Mouse (Mus musculus) ES-Bruce4 (cell line): ENCODE results near the gene Gopc. TPM values are rescaled to one million over a fixed set of nuclear protein-coding genes. Genes with fewer than 3 reads are reported as not detected.
A peak's percentile ranks its signal among the peaks of the same experiment; 100 is the strongest.

Experiments used
- H3K27ac ChIP-seq: 2 replicates; pipeline ENCODE4 v1.5.1; 2012; ENCODE audit warnings: low read length, inconsistent platforms; ENCODE audit not compliant: insufficient read depth
- H3K27me3 ChIP-seq: 2 replicates; pipeline ENCODE4 v1.6.1; 2012; ENCODE audit warnings: mild to moderate bottlenecking, low read length, inconsistent platforms; ENCODE audit not compliant: control insufficient read depth, poor library complexity, insufficient read depth, severe bottlenecking
- H3K36me3 ChIP-seq: 2 replicates; pipeline ENCODE4 v1.6.1; 2012; ENCODE audit warnings: inconsistent platforms, mild to moderate bottlenecking, low read length, moderate library complexity; ENCODE audit not compliant: control insufficient read depth, poor library complexity, insufficient read depth, severe bottlenecking
- H3K4me1 ChIP-seq: one replicate; pipeline ENCODE4 v1.8.1; 2011; ENCODE audit warnings: low read length; ENCODE audit not compliant: control insufficient read depth, insufficient read depth
- H3K4me3 ChIP-seq: 2 replicates; pipeline ENCODE4 v1.5.1; 2011; ENCODE audit warnings: low read depth, mild to moderate bottlenecking, low read length
- H3K9ac ChIP-seq: 2 replicates; pipeline ENCODE4 v1.6.1; 2012; ENCODE audit warnings: low read depth, mild to moderate bottlenecking, inconsistent platforms; ENCODE audit not compliant: poor library complexity, severe bottlenecking
- H3K9me3 ChIP-seq: replicated peaks from 2 replicates; pipeline ENCODE4 v1.6.1; 2012; ENCODE audit warnings: mild to moderate bottlenecking, low read length, inconsistent platforms; ENCODE audit not compliant: control insufficient read depth, poor library complexity, insufficient read depth, severe bottlenecking
- CTCF ChIP-seq: IDR thresholded peaks from one replicate; pipeline ENCODE4 v1.8.1; 2011; ENCODE audit warnings: low read depth, low read length
- EP300 ChIP-seq: IDR thresholded peaks from 2 replicates; pipeline ENCODE4 v1.6.1; 2011; ENCODE audit warnings: low read depth, low read length; ENCODE audit not compliant: insufficient read depth
- POLR2A ChIP-seq: IDR thresholded peaks from one replicate; pipeline ENCODE4 v1.8.1; 2011; ENCODE audit warnings: low read length; ENCODE audit not compliant: insufficient read depth
- polyA plus RNA-seq: library from polyadenylated mRNA; stranded (reverse); fragments of >200 nt; gene quantifications from 2 replicates; pipeline ENCODE4 v1.2.4, GENCODE M21; 2011; ENCODE audit warnings: low read depth; ENCODE audit not compliant: missing spikeins, insufficient read depth, insufficient read length

Gene Gopc
- polyA plus RNA-seq, 1 experiment: 20.5 TPM

- no peak overlapping the region for H3K4me3 ChIP-seq
- H3K36me3 ChIP-seq: no peaks in the 10 kb centered on the region
- no peaks in the 10 kb centered on the region for H3K27me3 ChIP-seq
- TF ChIP-seq EP300: no peak
- H3K27ac ChIP-seq: no peak overlapping the region
- H3K9me3 ChIP-seq: no peaks in the 10 kb centered on the region
- no peak overlapping the region for H3K9ac ChIP-seq
- H3K4me1 ChIP-seq: no peaks in the 10 kb centered on the region
Measured at GRCm38 (mm10) chr10:52391208-52391607, 9.3 kb upstream of the Gopc start.

GRCm38 (mm10) chr10:52389438-52389837 lies 7.5 kb upstream of the Gopc start:
- TF ChIP-seq EP300 (no peak), POLR2A (no peak), CTCF (no peak)
- H3K27me3 ChIP-seq: no peaks in the 10 kb centered on the region
- H3K9ac ChIP-seq: no peak overlapping the region
- H3K36me3 ChIP-seq: no peaks in the 10 kb centered on the region
- H3K27ac ChIP-seq: no peak overlapping the region
- H3K9me3 ChIP-seq: no peaks in the 10 kb centered on the region
- no peak overlapping the region for H3K4me3 ChIP-seq
- H3K4me1 ChIP-seq: no peaks in the 10 kb centered on the region

GRCm38 (mm10) chr10:52388922-52389430 lies 7.1 kb upstream of the Gopc start, which contains the start of gene Nepn:
TSS of gene Nepn (plus strand) at chr10:52388972.
- Histone ChIP-seq H3K4me1 (no peaks in the 10 kb centered on the region), H3K36me3 (no peaks in the 10 kb centered on the region), H3K27ac (no peak within 1 kb of the TSS), H3K9ac (no peak within 1 kb of the TSS), H3K9me3 (no peaks in the 10 kb centered on the region), H3K4me3 (no peak within 1 kb of the TSS), H3K27me3 (no peaks in the 10 kb centered on the region)
- TF ChIP-seq CTCF (no peak), POLR2A (no peak), EP300 (no peak)

- TF ChIP-seq POLR2A: no peak
- no peak for TF ChIP-seq CTCF
- no peak for TF ChIP-seq EP300
- Histone ChIP-seq H3K27ac (no peak overlapping the region), H3K9ac (no peak overlapping the region), H3K4me1 (no peaks in the 10 kb centered on the region), H3K9me3 (no peaks in the 10 kb centered on the region), H3K4me3 (no peak overlapping the region), H3K27me3 (no peaks in the 10 kb centered on the region), H3K36me3 (no peaks in the 10 kb centered on the region)
Measured at GRCm38 (mm10) chr10:52387192-52387591, 5.3 kb upstream of the Gopc start.

- Histone ChIP-seq H3K4me1 (no peaks in the 10 kb centered on the region), H3K4me3 (no peak overlapping the region), H3K27me3 (no peaks in the 10 kb centered on the region), H3K9me3 (no peaks in the 10 kb centered on the region), H3K27ac (no peak overlapping the region), H3K9ac (no peak overlapping the region), H3K36me3 (no peaks in the 10 kb centered on the region)
- TF ChIP-seq EP300: no peak
- no peak for TF ChIP-seq POLR2A
- TF ChIP-seq CTCF: peak; percentile 20
Measured at GRCm38 (mm10) chr10:52384823-52385610, 3.1 kb upstream of the Gopc start.

GRCm38 (mm10) chr10:52383522-52383921 lies 1.6 kb upstream of the Gopc start:
- Histone ChIP-seq H3K9me3 (no peaks in the 10 kb centered on the region), H3K27me3 (no peaks in the 10 kb centered on the region), H3K27ac (no peak overlapping the region), H3K36me3 (no peaks in the 10 kb centered on the region), H3K9ac (no peak overlapping the region), H3K4me1 (no peaks in the 10 kb centered on the region), H3K4me3 (no peak overlapping the region)
- TF ChIP-seq POLR2A: no peak
